In genomic region chr19:45736855-45737207, GRCm38 (mm10) we compare ENCODE assay signal across 10 mouse cellular contexts. TPM values are rescaled to one million over a fixed set of nuclear protein-coding genes. Genes with fewer than 3 reads are reported as not detected.
DNase-seq lines count a peak whose midpoint lies in the region; ATAC-seq lines count a peak whose summit lies in the region.
"Had no signal": no experiment of that assay in that cellular context is flagged by ENCODE, and none has a peak within 500 bp of the region (broad histone marks: within the 10 kb centered on the region; RNA-seq: fewer than 3 reads in every experiment).

No protein-coding gene starts in this region.

- peak overlapping the region; percentile 25; the same call in 1 of the 2 replicates for H3K9ac ChIP-seq in embryonic facial prominence, embryonic 12.5 days
- no peak overlapping the region for H3K9ac ChIP-seq in hindbrain, embryonic 11.5 days (ENCODE audit: low read depth, low read length)
- peak overlapping the region; percentile 50; the same call in 1 of the 2 replicates for H3K9ac ChIP-seq in midbrain, embryonic 16.5 days (ENCODE audit: low read depth, low read length)

- H3K4me1 ChIP-seq in embryonic facial prominence, embryonic 12.5 days, result peaks cover 18% of the 10 kb centered on the region
- peaks cover 5% of the 10 kb centered on the region for H3K4me1 ChIP-seq in hindbrain, embryonic 11.5 days (replicated peaks; ENCODE audit: control insufficient read depth, insufficient read depth, low read length)
- peaks cover 6% of the 10 kb centered on the region for H3K4me1 ChIP-seq in midbrain, embryonic 16.5 days (ENCODE audit: control insufficient read depth, insufficient read depth, low read length)

- H3K9me3 ChIP-seq in embryonic facial prominence, embryonic 12.5 days, result no peaks in the 10 kb centered on the region
- H3K9me3 ChIP-seq in hindbrain, embryonic 11.5 days (ENCODE audit: control insufficient read depth, low read length), result no peaks in the 10 kb centered on the region
- H3K9me3 ChIP-seq in midbrain, embryonic 16.5 days (replicated peaks; ENCODE audit: control insufficient read depth, low read length, poor library complexity, severe bottlenecking), result no peaks in the 10 kb centered on the region

- peaks cover 94% of the 10 kb centered on the region for H3K27me3 ChIP-seq in embryonic facial prominence, embryonic 12.5 days
- peaks cover 95% of the 10 kb centered on the region for H3K27me3 ChIP-seq in hindbrain, embryonic 11.5 days (ENCODE audit: control insufficient read depth, insufficient read depth, low read length)
- peaks cover 73% of the 10 kb centered on the region for H3K27me3 ChIP-seq in midbrain, embryonic 16.5 days (ENCODE audit: control insufficient read depth, insufficient read depth, low read depth, low read length)

- no peak overlapping the region for H3K27ac ChIP-seq in embryonic facial prominence, embryonic 12.5 days
- no peak overlapping the region for H3K27ac ChIP-seq in hindbrain, embryonic 11.5 days (ENCODE audit: low read depth, low read length)
- H3K27ac ChIP-seq in midbrain, embryonic 16.5 days (ENCODE audit: low read length), result no peak overlapping the region

- H3K4me2 ChIP-seq in embryonic facial prominence, embryonic 12.5 days (replicated peaks), result peak overlapping the region; percentile 51
- H3K4me2 ChIP-seq in hindbrain, embryonic 11.5 days (replicated peaks; ENCODE audit: low read depth, low read length), result peak overlapping the region; percentile 19
- peak overlapping the region; percentile 58 for H3K4me2 ChIP-seq in midbrain, embryonic 16.5 days (ENCODE audit: low read length)

- peak overlapping the region; percentile 18 for H3K4me3 ChIP-seq in embryonic facial prominence, embryonic 12.5 days
- 0 out of 2 replicates have a peak overlapping the region, but pooled peaks have one; percentile 1 for H3K4me3 ChIP-seq in hindbrain, embryonic 11.5 days (ENCODE audit: low read depth, low read length)
- H3K4me3 ChIP-seq in midbrain, embryonic 16.5 days (ENCODE audit: low read depth, low read length), result peak overlapping the region; percentile 24
- H3K4me3 ChIP-seq: myocyte had no signal

- DNase-seq in adrenal gland, adult (ENCODE audit: inconsistent age in 2 of 2, low spot score in 1 of 2), result peak; percentile 49 to 67
- DNase-seq in adrenal gland, postnatal 4 days (ENCODE audit: low spot score in 2 of 2), result no peak
- peak; percentile 19 for DNase-seq in CD4-positive helper T cell, adult 2 months (ENCODE audit: low read depth, low spot score)
- DNase-seq in hindbrain, embryonic 11.5 days (ENCODE audit: low spot score), result peak; percentile 58
- DNase-seq in liver, result peak; percentile 65
- DNase-seq in yolk sac, embryonic 10.5 days (ENCODE audit: low spot score), result peak; percentile 46

- under 1% methylated on average over 28 of the region's 28 CpGs for WGBS in embryonic facial prominence, embryonic 12.5 days
- 1% methylated on average over 28 of the region's 28 CpGs for WGBS in hindbrain, embryonic 11.5 days
- 1% methylated on average over 27 of the region's 28 CpGs for WGBS in midbrain, embryonic 16.5 days

- peak; percentile 37; the same call in 1 of the 2 replicates for ATAC-seq in embryonic facial prominence, embryonic 12.5 days (ENCODE audit: insufficient number of reproducible peaks, insufficient read depth, low FRiP score, low TSS enrichment)
- ATAC-seq in hindbrain, embryonic 11.5 days (ENCODE audit: low FRiP score), result peak; percentile 7; the same call in 1 of the 2 replicates
- ATAC-seq in midbrain, embryonic 16.5 days, result peak; percentile 38; the same call in 1 of the 2 replicates

- no peaks in the 10 kb centered on the region for H3K36me3 ChIP-seq in embryonic facial prominence, embryonic 12.5 days
- H3K36me3 ChIP-seq in hindbrain, embryonic 11.5 days (ENCODE audit: control insufficient read depth, insufficient read depth, low read length), result no peaks in the 10 kb centered on the region
- no peaks in the 10 kb centered on the region for H3K36me3 ChIP-seq in midbrain, embryonic 16.5 days (ENCODE audit: control insufficient read depth, insufficient read depth, low read length)

RNA-seq across cellular contexts. Expression of gene Fgf8, which starts 5.9 kb away (rescaled TPM):
- 1 to 10 TPM in 1 of 2 experiments, not detected in 1; 1.1 TPM for total RNA-seq in adrenal gland, postnatal 4 days (2021)
- polyA plus RNA-seq in embryonic facial prominence, embryonic 12.5 days (2016; fragmentation: Nextera tagmentation; extraction: Ambion mirVana), result 3.5 and 6.1 TPM in 2 replicates
- 4.6 and 5.7 TPM in 2 replicates for polyA plus RNA-seq in hindbrain, embryonic 11.5 days (2014; fragmentation: Nextera tagmentation; extraction: Ambion mirVana)
- polyA plus RNA-seq in midbrain, embryonic 16.5 days (2015; fragmentation: Nextera tagmentation; extraction: Ambion mirVana), result 0.23 and 1.2 TPM in 2 replicates
- polyA plus RNA-seq: cortical plate, adult 2 months; myocyte had no signal

RNA-seq across cellular contexts. Expression of gene Npm3, which starts 12.6 kb away (rescaled TPM):
- total RNA-seq in adrenal gland, postnatal 4 days (2021), result 10 to 100 TPM; 38.4 to 42.9 TPM
- polyA plus RNA-seq in embryonic facial prominence, embryonic 12.5 days (2016; fragmentation: Nextera tagmentation; extraction: Ambion mirVana), result 13.2 and 15.0 TPM in 2 replicates
- polyA plus RNA-seq in hindbrain, embryonic 11.5 days (2014; fragmentation: Nextera tagmentation; extraction: Ambion mirVana), result 7.4 and 8.8 TPM in 2 replicates
- 7.9 TPM in 2 replicates for polyA plus RNA-seq in midbrain, embryonic 16.5 days (2015; fragmentation: Nextera tagmentation; extraction: Ambion mirVana)

RNA-seq across cellular contexts. Expression of gene Mgea5, which starts 46.8 kb away (rescaled TPM):
- total RNA-seq in adrenal gland, postnatal 4 days (2021), result 100 to 1,000 TPM; 105 to 123 TPM
- 85.8 and 91.9 TPM in 2 replicates for polyA plus RNA-seq in embryonic facial prominence, embryonic 12.5 days (2016; fragmentation: Nextera tagmentation; extraction: Ambion mirVana)
- polyA plus RNA-seq in hindbrain, embryonic 11.5 days (2014; fragmentation: Nextera tagmentation; extraction: Ambion mirVana), result 75.6 and 93.2 TPM in 2 replicates
- 76.5 and 84.0 TPM in 2 replicates for polyA plus RNA-seq in midbrain, embryonic 16.5 days (2015; fragmentation: Nextera tagmentation; extraction: Ambion mirVana)

Comparison
In these comparisons a context has a peak if more than half of its experiments do, and no peak if none do; other contexts are left out.
1. DNase-seq: peak in adrenal gland, adult (2 of 2), CD4-positive helper T cell, adult 2 months (single experiment), hindbrain, embryonic 11.5 days (single experiment), liver (single experiment) and yolk sac, embryonic 10.5 days (single experiment); none in adrenal gland, postnatal 4 days (0 of 2).
2. Peak in every context shown above with its lines, with median percentiles within 50 percentile points of each other: ATAC-seq, H3K4me2 ChIP-seq and H3K4me3 ChIP-seq.